Mouse (Mus musculus): ENCODE results near the gene Abt1. TPM values are rescaled to one million over a fixed set of nuclear protein-coding genes. Genes with fewer than 3 reads are reported as not detected.

Abt1 gene
- polyA plus RNA-seq, 1 experiment from 2014 or later: 12.0 TPM

DNA sequence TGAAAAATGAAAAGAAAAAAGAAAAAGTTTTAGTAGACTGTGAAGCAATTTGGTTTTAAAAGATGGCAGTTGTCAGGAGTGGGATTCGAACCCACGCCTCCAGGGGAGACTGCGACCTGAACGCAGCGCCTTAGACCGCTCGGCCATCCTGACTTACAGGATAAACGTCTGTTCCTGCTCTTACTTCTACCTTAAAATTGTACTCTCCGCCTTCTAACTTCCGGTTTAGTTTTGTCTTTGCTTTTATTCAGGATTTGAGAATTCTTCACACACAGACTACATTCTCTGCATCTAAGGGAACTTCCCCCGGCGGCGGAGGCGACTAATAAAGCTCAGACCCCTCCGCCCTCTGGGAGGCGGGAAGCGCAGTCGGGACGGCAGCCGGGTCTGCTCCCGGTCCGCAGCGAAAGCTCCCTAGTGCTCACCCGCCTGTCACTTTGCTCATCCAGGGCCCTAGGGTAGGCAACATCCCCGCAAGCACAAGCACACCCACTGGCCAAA, 29.7 kb upstream of the Abt1 start:
- Histone ChIP-seq H3K27me3 (no peaks in the 10 kb centered on the region), H3K4me1 (no peaks in the 10 kb centered on the region), H3K9me3 (replicated peaks) (no peaks in the 10 kb centered on the region), H3K36me3 (no peaks in the 10 kb centered on the region), H3K9ac (peak overlapping the region; percentile 66), H3K4me2 (replicated peaks) (peak overlapping the region; percentile 54), H3K4me3 (peak overlapping the region; percentile 63), H3K27ac (peak overlapping the region; percentile 76)
- ATAC-seq (ENCODE audit: low FRiP score): peak; percentile 87
- WGBS: 1% methylated on average over 25 of the region's 25 CpGs

DNA sequence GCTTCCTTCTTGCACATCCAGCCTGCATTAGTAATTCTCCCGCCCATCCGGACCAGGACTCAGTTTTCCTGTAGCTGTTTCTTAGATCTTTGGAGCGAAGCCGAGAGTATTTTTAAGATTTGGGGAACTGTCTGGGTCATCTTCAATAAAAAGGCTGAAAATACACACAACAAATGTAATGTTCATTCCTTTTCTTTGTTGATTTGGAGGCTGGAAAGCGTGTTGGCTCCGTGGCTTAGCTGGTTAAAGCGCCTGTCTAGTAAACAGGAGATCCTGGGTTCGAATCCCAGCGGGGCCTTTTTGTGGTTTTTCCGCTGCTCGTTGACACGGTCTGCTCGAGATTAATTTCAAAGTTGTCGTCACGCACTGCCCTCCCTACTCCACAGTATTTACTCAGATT, 26.7 kb upstream of the Abt1 start:
- H3K4me1 ChIP-seq: no peaks in the 10 kb centered on the region
- H3K36me3 ChIP-seq: no peaks in the 10 kb centered on the region
- ATAC-seq (ENCODE audit: low FRiP score): 0 out of 2 replicates have a peak, but pooled peaks have one; percentile 20
- H3K9me3 ChIP-seq (replicated peaks): no peaks in the 10 kb centered on the region
- peak overlapping the region; percentile 69 for H3K4me2 ChIP-seq (replicated peaks)
- peak overlapping the region; percentile 51 for H3K9ac ChIP-seq
- H3K27ac ChIP-seq: no peak overlapping the region
- H3K27me3 ChIP-seq: no peaks in the 10 kb centered on the region
- WGBS: under 1% methylated on average over 15 of the region's 15 CpGs
- peak overlapping the region; percentile 42 for H3K4me3 ChIP-seq

DNA sequence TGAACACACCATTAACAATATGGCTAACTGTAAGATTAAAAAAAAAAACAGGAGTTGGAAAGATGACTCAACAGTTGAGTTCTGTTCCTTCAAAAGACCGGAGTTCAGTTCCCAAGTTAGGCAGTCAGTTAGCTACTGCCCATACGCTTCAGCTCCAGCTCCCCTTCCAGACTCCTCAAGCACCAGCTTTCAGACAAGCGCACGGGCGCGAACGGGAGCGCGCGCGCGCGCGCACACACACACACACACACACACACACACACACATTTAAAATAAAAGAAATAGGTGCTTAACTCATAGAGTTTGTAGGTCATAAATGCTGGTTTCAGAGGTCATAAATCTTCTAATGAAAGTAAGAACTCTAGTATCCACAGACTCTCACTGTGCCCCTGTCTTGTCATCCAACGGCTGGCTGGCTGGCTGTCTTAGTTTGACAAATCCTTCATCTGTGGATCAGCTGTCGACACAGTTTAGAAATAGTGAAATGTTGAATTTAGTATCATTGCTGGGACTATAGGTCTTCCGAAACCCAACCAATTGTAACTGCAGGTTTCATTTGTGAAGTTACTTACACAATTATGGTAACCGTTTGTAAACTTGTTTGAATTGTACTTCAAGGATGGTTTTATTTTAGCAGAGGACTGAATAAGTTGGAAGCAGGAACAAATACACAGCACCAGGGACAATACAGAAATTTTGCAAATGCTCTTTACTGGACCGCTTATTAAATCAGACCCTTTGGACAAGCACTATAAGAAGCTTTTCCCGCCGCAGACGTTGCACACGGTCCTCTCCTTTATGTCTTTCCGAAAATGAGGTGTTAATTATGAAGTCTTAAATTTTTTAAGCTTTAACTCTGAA, 25.8 kb upstream of the Abt1 start:
- WGBS: under 1% methylated on average over 24 of the region's 24 CpGs
- no peak for ATAC-seq (ENCODE audit: low FRiP score)

DNA sequence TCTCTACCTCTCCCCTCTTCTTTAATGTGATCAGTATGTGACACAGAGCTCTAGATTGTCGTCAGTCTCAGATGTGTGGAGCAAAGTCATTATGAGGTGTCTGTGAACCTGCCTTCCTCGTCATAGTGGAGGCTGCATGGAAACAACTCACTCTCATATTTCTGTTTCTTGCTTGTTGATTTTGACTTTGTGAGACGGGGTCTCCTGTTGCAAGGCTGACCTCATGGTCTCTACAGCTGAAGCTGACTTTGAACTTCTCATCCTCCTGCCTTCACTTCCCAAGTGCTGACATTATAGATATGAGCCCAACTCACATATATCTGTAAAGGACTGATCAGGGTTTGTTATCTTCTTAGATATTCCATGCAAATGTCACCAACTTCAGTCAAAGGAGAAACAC, 25.1 kb upstream of the Abt1 start:
- no peak for ATAC-seq (ENCODE audit: low FRiP score)
- Histone ChIP-seq H3K4me2 (replicated peaks) (peak overlapping the region; percentile 69), H3K4me3 (peak overlapping the region; percentile 42; the same call in 1 of the 2 replicates), H3K36me3 (no peaks in the 10 kb centered on the region), H3K4me1 (peaks cover 8% of the 10 kb centered on the region; the same call in 1 of the 2 replicates), H3K9me3 (replicated peaks) (no peaks in the 10 kb centered on the region), H3K9ac (no peak overlapping the region), H3K27me3 (no peaks in the 10 kb centered on the region), H3K27ac (no peak overlapping the region)
- 52% methylated on average over 3 of the region's 3 CpGs for WGBS

More for the DNA sequence above, 25.8 kb upstream of the Abt1 start:
- Histone ChIP-seq H3K9ac (peak overlapping the region; percentile 51), H3K27me3 (no peaks in the 10 kb centered on the region), H3K4me3 (peak overlapping the region; percentile 42), H3K4me2 (replicated peaks) (peak overlapping the region; percentile 69), H3K36me3 (no peaks in the 10 kb centered on the region), H3K4me1 (peaks cover 3% of the 10 kb centered on the region; the same call in 1 of the 2 replicates), H3K9me3 (replicated peaks) (no peaks in the 10 kb centered on the region), H3K27ac (peak overlapping the region; percentile 17; the same call in 1 of the 2 replicates)

DNA sequence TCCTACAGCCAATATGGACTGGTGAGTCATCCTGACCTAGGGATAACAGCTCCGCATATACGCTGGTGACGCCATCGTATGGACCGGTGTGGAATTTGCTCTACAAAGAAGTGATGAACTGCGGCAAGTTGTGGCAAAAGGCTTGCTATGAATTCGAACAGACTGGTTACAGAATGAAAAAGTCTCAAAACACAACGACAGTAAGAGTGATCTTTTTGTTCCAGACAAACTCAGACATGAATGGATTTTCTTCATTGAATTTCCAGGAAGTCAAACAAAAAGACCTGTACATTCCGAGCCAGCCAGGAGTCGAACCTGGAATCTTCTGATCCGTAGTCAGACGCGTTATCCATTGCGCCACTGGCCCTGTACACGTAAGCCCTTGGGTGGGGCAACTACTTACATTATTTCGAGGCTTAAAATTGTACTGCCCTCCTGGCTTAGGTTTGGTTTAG, 22.9 kb upstream of the Abt1 start:
- ATAC-seq (ENCODE audit: low FRiP score): peak; percentile 72
- peaks cover 8% of the 10 kb centered on the region; the same call in 1 of the 2 replicates for H3K4me1 ChIP-seq
- no peaks in the 10 kb centered on the region for H3K27me3 ChIP-seq
- peak overlapping the region; percentile 49; the same call in 1 of the 2 replicates for H3K9ac ChIP-seq
- peak overlapping the region; percentile 61 for H3K4me3 ChIP-seq
- H3K4me2 ChIP-seq (replicated peaks): peak overlapping the region; percentile 71
- no peaks in the 10 kb centered on the region for H3K9me3 ChIP-seq (replicated peaks)
- H3K36me3 ChIP-seq: no peaks in the 10 kb centered on the region
- peak overlapping the region; percentile 80 for H3K27ac ChIP-seq
- under 1% methylated on average over 16 of the region's 16 CpGs for WGBS

DNA sequence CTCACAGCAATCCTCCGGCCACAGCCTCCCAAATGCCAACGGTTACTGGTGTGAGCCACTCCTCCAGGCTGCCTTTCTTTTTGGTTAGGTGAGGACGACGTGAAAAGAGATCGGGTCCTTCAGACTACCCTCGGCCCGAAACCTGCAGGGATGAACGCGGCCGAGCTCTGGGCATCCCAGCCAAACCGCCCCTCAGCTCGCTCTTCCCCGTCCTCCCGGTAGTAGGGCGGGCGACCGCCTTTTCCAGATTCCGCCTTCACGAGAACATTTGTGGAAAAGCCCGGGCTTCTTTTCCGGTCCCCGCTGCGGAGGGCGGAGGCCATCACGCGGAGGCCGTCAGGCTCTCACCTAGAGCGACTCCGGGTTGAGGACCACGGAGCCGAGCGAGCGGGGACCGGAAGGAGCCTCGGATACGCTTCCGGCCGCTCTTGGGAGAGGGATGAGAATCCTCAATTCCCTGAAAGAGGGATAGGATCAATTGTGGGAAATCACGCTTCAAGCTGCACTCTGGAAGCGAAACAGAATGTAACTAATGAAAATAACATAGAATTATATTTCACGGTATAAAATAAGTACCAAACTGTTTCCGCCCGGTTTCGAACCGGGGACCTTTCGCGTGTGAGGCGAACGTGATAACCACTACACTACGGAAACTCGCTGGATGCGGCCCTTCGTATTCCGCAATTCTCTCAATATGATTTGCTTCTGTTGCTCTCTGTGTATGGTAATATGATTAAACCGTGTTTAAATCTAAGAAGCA, 22.1 kb upstream of the Abt1 start:
- Histone ChIP-seq H3K9ac (peak overlapping the region; percentile 78), H3K4me2 (replicated peaks) (peak overlapping the region; percentile 71), H3K27me3 (no peaks in the 10 kb centered on the region), H3K27ac (peak overlapping the region; percentile 98), H3K36me3 (no peaks in the 10 kb centered on the region), H3K4me1 (peaks cover 8% of the 10 kb centered on the region; the same call in 1 of the 2 replicates), H3K4me3 (peak overlapping the region; percentile 61), H3K9me3 (replicated peaks) (no peaks in the 10 kb centered on the region)
- under 1% methylated on average over 55 of the region's 55 CpGs for WGBS
- peak; percentile 94 for ATAC-seq (ENCODE audit: low FRiP score)

DNA sequence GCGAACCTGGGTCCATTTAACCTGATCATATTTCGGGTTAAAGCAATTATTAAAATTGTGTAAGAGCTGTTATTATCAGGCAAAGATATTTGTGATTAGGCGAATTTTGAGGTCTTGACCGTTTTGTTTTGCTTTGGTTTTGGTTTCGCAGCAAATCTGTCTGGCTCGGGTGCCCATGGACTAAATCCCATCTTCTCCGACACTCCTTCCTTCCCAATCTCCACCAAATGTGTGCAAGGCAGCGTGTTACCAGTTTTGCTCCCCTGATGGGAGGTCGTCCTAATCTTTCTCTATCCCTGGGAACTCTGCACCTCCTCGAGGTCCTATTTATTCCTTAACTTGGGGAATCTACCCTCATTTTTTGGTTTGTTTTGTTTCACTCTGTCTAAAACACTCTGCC, 21.5 kb upstream of the Abt1 start:
- Histone ChIP-seq H3K36me3 (no peaks in the 10 kb centered on the region), H3K4me2 (replicated peaks) (peak overlapping the region; percentile 71), H3K9ac (peak overlapping the region; percentile 78), H3K9me3 (replicated peaks) (no peaks in the 10 kb centered on the region), H3K4me1 (peaks cover 8% of the 10 kb centered on the region; the same call in 1 of the 2 replicates), H3K4me3 (peak overlapping the region; percentile 61), H3K27ac (peak overlapping the region; percentile 98), H3K27me3 (no peaks in the 10 kb centered on the region)
- 2% methylated on average over 10 of the region's 10 CpGs for WGBS
- ATAC-seq (ENCODE audit: low FRiP score): peak; percentile 6; the same call in 1 of the 2 replicates

DNA sequence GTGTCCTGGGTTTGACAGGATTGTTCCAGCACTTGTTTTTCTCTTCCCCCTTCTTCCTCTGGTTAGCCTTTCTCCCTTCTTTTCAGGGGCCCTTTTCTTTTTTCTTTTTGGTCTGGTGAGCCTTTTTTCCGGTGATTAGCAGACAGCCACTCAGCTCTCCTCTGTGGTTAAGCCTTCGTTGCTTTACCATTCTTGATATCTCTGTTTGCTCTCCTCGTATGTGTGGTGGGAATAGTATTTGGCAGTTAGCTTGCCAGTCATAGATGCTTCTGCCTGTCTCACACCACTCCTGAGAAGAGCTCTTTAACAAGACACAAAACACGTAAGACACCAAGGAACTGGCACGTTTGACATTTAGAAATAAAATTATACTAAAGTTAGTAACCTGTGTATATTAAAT, 20.8 kb upstream of the Abt1 start:
- no peak overlapping the region for H3K4me3 ChIP-seq
- no peak overlapping the region for H3K9ac ChIP-seq

DNA sequence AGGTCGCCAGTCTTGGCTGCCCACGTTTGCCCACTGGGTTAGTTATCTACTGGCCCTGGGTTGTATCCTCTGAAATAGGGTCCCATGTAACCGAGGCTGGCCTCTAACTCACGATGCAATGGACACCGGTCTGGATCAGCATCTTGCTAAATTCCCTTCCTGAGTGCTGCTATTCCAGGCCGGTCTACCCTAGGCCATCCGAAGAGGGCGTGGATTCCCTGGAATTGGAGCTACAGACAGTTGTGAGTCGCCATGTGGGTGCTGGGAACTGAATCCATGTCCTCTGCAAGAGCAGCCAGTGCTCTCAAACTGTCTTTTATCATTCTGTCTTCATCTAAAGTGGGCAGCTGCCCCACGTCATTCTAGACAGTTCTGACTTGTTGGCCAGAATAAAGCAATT, 16.2 kb upstream of the Abt1 start:
- H3K4me3 ChIP-seq: no peak overlapping the region
- no peaks in the 10 kb centered on the region for H3K27me3 ChIP-seq
- H3K4me1 ChIP-seq: peaks cover 15% of the 10 kb centered on the region; the same call in 1 of the 2 replicates
- H3K9ac ChIP-seq: no peak overlapping the region
- no peak for ATAC-seq (ENCODE audit: low FRiP score)
- H3K27ac ChIP-seq: no peak overlapping the region
- no peak overlapping the region for H3K4me2 ChIP-seq (replicated peaks)
- WGBS: 64% methylated on average over 10 of the region's 10 CpGs
- H3K36me3 ChIP-seq: no peaks in the 10 kb centered on the region
- H3K9me3 ChIP-seq (replicated peaks): no peaks in the 10 kb centered on the region

More for the DNA sequence above, 20.8 kb upstream of the Abt1 start:
- WGBS: 61% methylated on average over 5 of the region's 5 CpGs
- H3K36me3 ChIP-seq: no peaks in the 10 kb centered on the region
- H3K4me2 ChIP-seq (replicated peaks): peak overlapping the region; percentile 71
- ATAC-seq (ENCODE audit: low FRiP score): no peak
- H3K9me3 ChIP-seq (replicated peaks): no peaks in the 10 kb centered on the region
- H3K4me1 ChIP-seq: peaks cover 8% of the 10 kb centered on the region; the same call in 1 of the 2 replicates
- no peaks in the 10 kb centered on the region for H3K27me3 ChIP-seq
- H3K27ac ChIP-seq: peak overlapping the region; percentile 1; the same call in 1 of the 2 replicates

DNA sequence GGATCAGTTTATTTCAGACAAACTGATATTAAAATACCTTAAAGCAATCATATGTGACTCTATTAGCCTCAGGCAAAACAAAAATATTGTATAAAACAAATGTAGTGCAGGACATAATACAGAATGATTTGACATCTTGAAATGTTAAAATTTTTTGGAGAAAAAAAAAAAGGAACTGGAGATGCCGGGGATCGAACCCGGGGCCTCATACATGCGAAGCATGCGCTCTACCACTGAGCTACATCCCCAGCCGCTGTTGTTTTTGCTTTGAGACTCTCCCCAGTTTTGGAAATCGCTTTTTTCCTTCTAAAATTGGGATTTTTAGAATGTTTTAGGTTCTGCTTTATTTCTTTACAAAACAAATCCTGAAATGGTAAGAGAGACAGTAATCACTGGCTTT, 14.9 kb upstream of the Abt1 start:
- Histone ChIP-seq H3K9me3 (replicated peaks) (no peaks in the 10 kb centered on the region), H3K9ac (0 out of 2 replicates have a peak overlapping the region, but pooled peaks have one; percentile 32), H3K36me3 (no peaks in the 10 kb centered on the region), H3K4me3 (peak overlapping the region; percentile 51), H3K27me3 (no peaks in the 10 kb centered on the region), H3K4me2 (replicated peaks) (peak overlapping the region; percentile 64), H3K4me1 (0 out of 2 replicates have a peak, but pooled peaks cover 7% of the 10 kb centered on the region), H3K27ac (no peak overlapping the region)
- ATAC-seq (ENCODE audit: low FRiP score): no peak
- under 1% methylated on average over 7 of the region's 7 CpGs for WGBS

DNA sequence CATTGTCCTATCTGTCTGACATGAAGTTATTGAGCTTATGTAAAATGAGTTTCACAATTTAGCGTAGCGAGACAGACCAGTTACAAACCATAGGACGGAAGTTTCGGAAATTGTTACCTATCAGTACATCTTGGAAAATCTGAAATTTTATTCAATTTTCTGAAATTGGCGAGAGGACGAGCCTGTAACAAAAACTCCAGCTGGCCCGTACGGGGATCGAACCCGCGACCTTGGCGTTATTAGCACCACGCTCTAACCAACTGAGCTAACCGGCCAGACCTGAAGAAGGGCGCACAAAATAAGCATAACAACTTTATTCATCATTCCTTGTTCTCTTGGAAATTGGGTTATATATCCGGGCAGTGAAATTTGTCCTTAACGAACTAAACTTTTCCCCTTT, 14.2 kb upstream of the Abt1 start:
- Histone ChIP-seq H3K36me3 (no peaks in the 10 kb centered on the region), H3K27ac (peak overlapping the region; percentile 62; the same call in 1 of the 2 replicates), H3K4me1 (0 out of 2 replicates have a peak, but pooled peaks cover 9% of the 10 kb centered on the region), H3K9ac (peak overlapping the region; percentile 62), H3K9me3 (replicated peaks) (no peaks in the 10 kb centered on the region), H3K4me3 (peak overlapping the region; percentile 51), H3K27me3 (no peaks in the 10 kb centered on the region), H3K4me2 (replicated peaks) (peak overlapping the region; percentile 64)
- ATAC-seq (ENCODE audit: low FRiP score): peak; percentile 90
- WGBS: under 1% methylated on average over 17 of the region's 17 CpGs
